Mouse (Mus musculus): ENCODE data around the gene Tmem223. TPM values are rescaled to one million over a fixed set of nuclear protein-coding genes. Genes with fewer than 3 reads are reported as not detected.
"Not testable (repeated sequence)": the region's sequence is repeated elsewhere in the genome, so short reads cannot be mapped to it uniquely, and the experiment has no call there.

The Tmem223 gene
- polyA plus RNA-seq, 1 experiment from 2014 or later: 270 TPM

DNA sequence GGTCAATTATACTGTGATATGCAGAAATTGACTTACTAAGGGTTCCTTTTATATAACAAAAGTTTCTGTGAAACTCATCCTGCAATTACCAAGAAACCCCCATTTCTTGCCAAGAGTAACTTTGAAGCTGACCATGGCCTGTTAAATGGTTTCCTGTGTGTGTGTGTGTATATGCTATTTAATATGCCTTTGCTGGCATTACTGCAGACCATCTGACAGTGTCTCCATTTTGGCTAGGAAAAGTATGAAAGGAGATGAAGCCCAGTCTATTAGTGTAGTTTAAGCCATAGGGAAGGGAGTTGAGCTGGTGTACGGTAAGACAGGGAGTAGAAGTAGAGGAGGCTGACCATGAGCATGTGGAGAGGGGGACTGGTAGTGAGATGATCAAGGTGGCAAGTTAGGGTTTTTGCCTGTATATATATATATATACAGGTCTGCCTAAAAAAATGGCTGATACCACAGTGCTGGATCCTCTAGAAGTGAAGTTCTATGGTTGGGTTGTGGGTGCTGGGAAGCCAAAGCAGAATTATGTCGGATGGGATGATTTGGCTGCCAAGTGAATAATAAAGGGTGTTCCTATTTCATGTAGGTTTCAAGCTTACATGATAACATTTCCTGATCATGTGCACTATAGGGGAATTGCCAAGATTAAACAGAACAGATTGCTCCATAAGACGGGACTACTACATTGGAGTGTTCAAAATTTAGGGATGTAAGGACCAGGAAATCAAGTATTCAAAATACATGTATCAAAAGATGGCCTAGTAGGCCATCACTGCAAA lies 44.0 kb upstream of the Tmem223 start:
- H3K4me3 ChIP-seq (replicated peaks; ENCODE audit: low read depth, low read length): no peak overlapping the region
- H3K9ac ChIP-seq (replicated peaks; ENCODE audit: low read length): no peak overlapping the region
- peaks cover 27% of the 10 kb centered on the region for H3K4me1 ChIP-seq (ENCODE audit: control insufficient read depth, insufficient read depth, low read length)
- no peak for ATAC-seq (ENCODE audit: low FRiP score, low TSS enrichment)
- H3K27me3 ChIP-seq (ENCODE audit: control insufficient read depth, insufficient read depth, low read length): no peaks in the 10 kb centered on the region
- no peak overlapping the region for H3K4me2 ChIP-seq (ENCODE audit: low read length)
- WGBS: 19% methylated on average over 3 of the region's 3 CpGs
- no peak overlapping the region for H3K27ac ChIP-seq (replicated peaks; ENCODE audit: low read depth, low read length)
- H3K9me3 ChIP-seq (ENCODE audit: control insufficient read depth, low read length): no peaks in the 10 kb centered on the region
- H3K36me3 ChIP-seq (ENCODE audit: control insufficient read depth, insufficient read depth, low read length): peaks cover 28% of the 10 kb centered on the region
- DNase-seq: no peak

DNA sequence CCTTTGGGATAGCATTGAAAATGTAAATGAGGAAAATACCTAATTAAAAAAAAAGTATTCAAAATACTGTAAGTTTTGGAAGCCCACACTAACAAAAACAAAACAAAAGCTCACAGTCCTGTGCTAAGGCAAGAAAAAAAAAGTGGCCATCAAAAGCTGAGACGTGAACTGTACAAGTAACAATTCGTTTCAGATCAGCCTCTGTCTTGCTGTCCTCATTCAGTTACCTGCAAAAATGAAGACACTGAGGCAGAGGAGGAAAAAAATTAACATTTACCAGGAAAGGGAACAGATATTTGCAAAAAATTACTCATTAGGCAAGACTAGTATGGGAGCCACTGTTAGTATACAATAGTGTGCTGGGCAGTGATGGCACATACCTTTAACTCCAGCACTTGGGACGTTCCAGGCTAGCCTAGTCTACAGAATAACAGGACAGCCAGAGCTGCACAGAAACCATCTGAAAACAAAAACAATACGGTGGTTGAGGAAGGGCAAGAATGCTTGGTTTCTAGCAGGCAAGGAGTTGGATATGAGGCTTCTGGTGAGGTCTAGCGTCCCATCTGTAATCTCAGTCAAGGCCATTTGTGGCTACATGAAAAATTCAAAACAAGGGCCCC lies 43.2 kb upstream of the Tmem223 start:
- peaks cover 28% of the 10 kb centered on the region for H3K36me3 ChIP-seq (ENCODE audit: control insufficient read depth, insufficient read depth, low read length)
- H3K27ac ChIP-seq (replicated peaks; ENCODE audit: low read depth, low read length): no peak overlapping the region
- 37% methylated on average over 5 of the region's 5 CpGs for WGBS
- no peak overlapping the region for H3K9ac ChIP-seq (replicated peaks; ENCODE audit: low read length)
- no peaks in the 10 kb centered on the region for H3K27me3 ChIP-seq (ENCODE audit: control insufficient read depth, insufficient read depth, low read length)
- ATAC-seq (ENCODE audit: low FRiP score, low TSS enrichment): no peak
- no peak overlapping the region for H3K4me3 ChIP-seq (replicated peaks; ENCODE audit: low read depth, low read length)
- H3K9me3 ChIP-seq (ENCODE audit: control insufficient read depth, low read length): no peaks in the 10 kb centered on the region
- no peak for DNase-seq
- peaks cover 19% of the 10 kb centered on the region for H3K4me1 ChIP-seq (ENCODE audit: control insufficient read depth, insufficient read depth, low read length)
- H3K4me2 ChIP-seq (ENCODE audit: low read length): no peak overlapping the region

DNA sequence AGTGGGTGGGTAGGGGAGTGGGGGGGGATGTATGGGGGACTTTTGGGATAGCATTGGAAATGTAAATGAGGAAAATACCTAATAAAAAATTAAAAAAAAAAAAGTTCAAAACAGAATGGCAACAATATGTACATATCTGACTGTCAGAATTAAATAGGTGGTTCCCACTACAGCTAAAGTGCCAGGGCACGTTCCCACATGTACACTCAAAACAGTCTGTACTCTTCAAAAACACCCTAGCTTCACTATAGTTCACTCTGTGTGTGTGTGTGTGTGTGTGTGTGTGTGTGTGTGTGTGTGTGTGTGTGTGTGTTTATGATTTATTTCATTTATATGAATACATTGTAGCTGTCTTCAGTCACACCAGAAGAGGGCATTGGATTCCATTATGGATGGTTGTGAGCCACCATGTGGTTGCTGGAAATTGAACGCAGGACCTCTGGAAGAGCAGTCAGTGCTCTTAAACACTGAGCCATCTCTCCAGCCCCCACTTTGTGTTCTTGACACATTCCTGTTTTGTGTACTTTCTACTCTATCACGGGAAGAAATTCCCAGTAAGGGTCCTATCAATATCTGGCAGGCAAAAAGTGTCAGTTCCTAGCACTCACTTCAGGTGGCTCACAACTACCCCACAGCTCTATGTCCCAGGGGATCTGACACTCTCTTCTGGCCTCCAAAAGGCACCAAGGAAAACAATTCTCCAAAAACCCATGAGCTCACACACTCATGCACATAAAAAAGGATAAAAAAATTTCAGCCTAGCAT lies 42.3 kb upstream of the Tmem223 start:
- not testable (repeated sequence) for ATAC-seq (ENCODE audit: low FRiP score, low TSS enrichment); H3K27ac ChIP-seq (replicated peaks; ENCODE audit: low read depth, low read length); H3K4me3 ChIP-seq (replicated peaks; ENCODE audit: low read depth, low read length); H3K9ac ChIP-seq (replicated peaks; ENCODE audit: low read length); H3K27me3 ChIP-seq (ENCODE audit: control insufficient read depth, insufficient read depth, low read length); H3K4me2 ChIP-seq (ENCODE audit: low read length); DNase-seq; H3K9me3 ChIP-seq (ENCODE audit: control insufficient read depth, low read length)
- Histone ChIP-seq H3K4me1 (ENCODE audit: control insufficient read depth, insufficient read depth, low read length) (peaks cover 19% of the 10 kb centered on the region), H3K36me3 (ENCODE audit: control insufficient read depth, insufficient read depth, low read length) (peaks cover 28% of the 10 kb centered on the region)
- 57% methylated on average over 3 of the region's 3 CpGs for WGBS

DNA sequence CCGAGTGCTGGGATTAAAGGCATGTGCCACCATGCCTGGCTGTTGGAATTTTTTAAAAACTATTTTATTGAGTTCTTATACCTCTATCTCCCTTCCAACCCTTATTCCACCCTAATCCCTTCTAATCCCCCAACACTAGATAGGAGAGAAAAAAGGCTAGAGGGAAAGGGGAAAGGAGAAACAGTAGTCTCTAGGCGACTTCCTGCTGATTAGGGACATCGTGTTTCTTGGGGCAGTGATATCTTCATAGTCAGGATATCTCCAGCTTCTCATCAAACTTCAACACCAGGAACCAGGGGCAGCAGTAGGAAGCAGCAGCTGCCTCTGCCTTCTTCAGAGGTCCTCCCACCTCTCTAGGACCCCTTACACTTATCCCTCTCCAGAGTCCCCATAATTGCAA lies 36.5 kb upstream of the Tmem223 start:
- peaks cover 15% of the 10 kb centered on the region for H3K36me3 ChIP-seq (ENCODE audit: control insufficient read depth, insufficient read depth, low read length)
- no peak for DNase-seq
- no peak overlapping the region for H3K27ac ChIP-seq (replicated peaks; ENCODE audit: low read depth, low read length)
- H3K9me3 ChIP-seq (ENCODE audit: control insufficient read depth, low read length): no peaks in the 10 kb centered on the region
- H3K27me3 ChIP-seq (ENCODE audit: control insufficient read depth, insufficient read depth, low read length): no peaks in the 10 kb centered on the region
- no peak overlapping the region for H3K4me3 ChIP-seq (replicated peaks; ENCODE audit: low read depth, low read length)
- no peak overlapping the region for H3K9ac ChIP-seq (replicated peaks; ENCODE audit: low read length)
- WGBS: 85% methylated on average over 3 of the region's 3 CpGs
- H3K4me1 ChIP-seq (ENCODE audit: control insufficient read depth, insufficient read depth, low read length): 0 out of 2 replicates have a peak, but pooled peaks cover 3% of the 10 kb centered on the region
- ATAC-seq (ENCODE audit: low FRiP score, low TSS enrichment): no peak
- H3K4me2 ChIP-seq (ENCODE audit: low read length): no peak overlapping the region

DNA sequence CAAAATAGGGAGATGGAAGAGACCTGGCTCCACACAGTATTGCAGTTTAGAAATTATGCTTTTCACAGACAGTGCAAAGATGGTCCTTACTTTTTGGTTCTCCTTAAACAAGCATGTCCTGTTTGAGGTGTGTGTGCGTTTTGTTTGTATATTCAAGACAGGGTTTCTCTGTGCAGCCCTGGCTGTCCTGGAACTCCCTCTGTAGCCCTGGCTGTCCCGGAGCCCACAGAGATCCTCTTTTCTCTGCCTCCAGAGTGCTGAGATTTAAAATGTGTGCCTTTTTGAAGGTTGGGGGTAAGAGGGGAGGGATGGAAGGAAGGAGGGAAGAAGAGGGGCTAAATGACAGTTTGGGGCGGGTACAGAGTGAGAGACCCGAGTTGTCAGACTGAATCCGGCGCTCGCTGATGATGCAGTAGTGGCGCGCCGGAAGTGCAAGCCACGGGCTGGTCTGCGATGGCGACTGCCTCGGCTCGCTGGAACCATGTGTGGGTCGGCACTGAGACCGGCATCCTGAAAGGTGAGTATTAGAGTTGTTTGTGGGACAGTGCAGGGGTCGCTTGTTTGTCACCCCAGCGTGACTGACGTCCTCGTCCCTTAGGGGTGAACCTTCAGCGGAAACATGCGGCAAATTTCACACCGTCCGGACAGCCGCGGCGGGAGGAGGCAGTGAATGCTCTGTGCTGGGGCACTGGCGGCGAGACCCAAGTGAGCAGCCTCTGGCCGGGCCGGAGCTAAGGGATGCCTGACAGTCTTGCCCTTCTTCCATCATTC lies 35.2 kb upstream of the Tmem223 start, which contains the start of gene Wdr74:
Wdr74 (plus strand) TSS at position 439 of the 771 bp plus-strand sequence.
- under 1% methylated on average over 32 of the region's 32 CpGs for WGBS
- Histone ChIP-seq H3K36me3 (ENCODE audit: control insufficient read depth, insufficient read depth, low read length) (peaks cover 28% of the 10 kb centered on the region), H3K27me3 (ENCODE audit: control insufficient read depth, insufficient read depth, low read length) (no peaks in the 10 kb centered on the region), H3K4me3 (replicated peaks; ENCODE audit: low read depth, low read length) (peak within 1 kb of the TSS; percentile 82), H3K27ac (replicated peaks; ENCODE audit: low read depth, low read length) (peak within 1 kb of the TSS; percentile 81), H3K4me2 (ENCODE audit: low read length) (peak within 1 kb of the TSS; percentile 68), H3K9me3 (ENCODE audit: control insufficient read depth, low read length) (no peaks in the 10 kb centered on the region), H3K9ac (replicated peaks; ENCODE audit: low read length) (peak within 1 kb of the TSS; percentile 57), H3K4me1 (ENCODE audit: control insufficient read depth, insufficient read depth, low read length) (peaks cover 5% of the 10 kb centered on the region)
- peak; percentile 97 for DNase-seq
- ATAC-seq (ENCODE audit: low FRiP score, low TSS enrichment): peak; percentile 94

DNA sequence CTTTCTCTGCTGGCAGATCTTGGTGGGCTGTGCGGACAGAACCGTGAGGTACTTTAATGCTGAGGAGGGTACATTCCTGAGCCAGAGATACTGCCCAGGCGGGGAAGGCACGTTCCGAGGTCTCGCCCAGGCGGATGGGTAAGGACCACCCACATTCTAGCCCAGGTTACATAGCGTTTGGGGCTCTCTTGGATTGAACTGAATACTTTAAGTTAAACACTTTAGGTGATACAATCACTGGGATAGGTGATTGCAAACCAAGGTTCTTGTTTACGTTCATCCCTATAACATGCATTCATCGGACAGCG lies 34.7 kb upstream of the Tmem223 start:
- peak; percentile 39; the same call in 1 of the 2 replicates for ATAC-seq (ENCODE audit: low FRiP score, low TSS enrichment)
- no peak overlapping the region for H3K27ac ChIP-seq (replicated peaks; ENCODE audit: low read depth, low read length)
- H3K4me2 ChIP-seq (ENCODE audit: low read length): peak overlapping the region; percentile 68
- peak overlapping the region; percentile 57 for H3K9ac ChIP-seq (replicated peaks; ENCODE audit: low read length)
- H3K27me3 ChIP-seq (ENCODE audit: control insufficient read depth, insufficient read depth, low read length): no peaks in the 10 kb centered on the region
- WGBS: 3% methylated on average over 11 of the region's 11 CpGs
- no peaks in the 10 kb centered on the region for H3K9me3 ChIP-seq (ENCODE audit: control insufficient read depth, low read length)
- H3K4me3 ChIP-seq (replicated peaks; ENCODE audit: low read depth, low read length): peak overlapping the region; percentile 82
- H3K4me1 ChIP-seq (ENCODE audit: control insufficient read depth, insufficient read depth, low read length): peaks cover 11% of the 10 kb centered on the region
- no peak for DNase-seq
- H3K36me3 ChIP-seq (ENCODE audit: control insufficient read depth, insufficient read depth, low read length): peaks cover 29% of the 10 kb centered on the region

DNA sequence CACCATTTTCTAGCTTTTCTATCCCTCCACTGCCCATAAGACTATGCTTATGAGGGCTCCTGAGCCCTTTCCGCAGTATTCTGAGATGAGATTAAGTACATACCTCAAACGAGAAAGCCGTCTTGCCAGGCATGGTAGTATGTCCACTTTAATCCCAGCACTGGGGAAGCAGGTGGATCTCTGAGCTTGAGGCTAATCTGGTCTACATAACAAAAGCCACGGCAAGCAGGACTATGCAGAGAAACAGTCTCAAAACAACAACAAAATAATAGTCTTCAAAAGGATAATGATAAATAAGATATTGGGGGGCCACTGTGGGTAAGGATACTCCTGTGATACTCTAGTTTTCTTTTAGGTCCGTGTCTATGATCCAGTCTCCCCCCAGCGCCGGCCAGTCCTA lies 31.9 kb upstream of the Tmem223 start:
- no peak overlapping the region for H3K4me2 ChIP-seq (ENCODE audit: low read length)
- 89% methylated on average over 7 of the region's 7 CpGs for WGBS
- no peak overlapping the region for H3K4me3 ChIP-seq (replicated peaks; ENCODE audit: low read depth, low read length)
- peaks cover 35% of the 10 kb centered on the region for H3K36me3 ChIP-seq (ENCODE audit: control insufficient read depth, insufficient read depth, low read length)
- ATAC-seq (ENCODE audit: low FRiP score, low TSS enrichment): no peak
- peaks cover 19% of the 10 kb centered on the region for H3K4me1 ChIP-seq (ENCODE audit: control insufficient read depth, insufficient read depth, low read length)
- H3K9ac ChIP-seq (replicated peaks; ENCODE audit: low read length): no peak overlapping the region
- H3K27me3 ChIP-seq (ENCODE audit: control insufficient read depth, insufficient read depth, low read length): no peaks in the 10 kb centered on the region
- no peak for DNase-seq
- H3K9me3 ChIP-seq (ENCODE audit: control insufficient read depth, low read length): no peaks in the 10 kb centered on the region
- H3K27ac ChIP-seq (replicated peaks; ENCODE audit: low read depth, low read length): no peak overlapping the region

DNA sequence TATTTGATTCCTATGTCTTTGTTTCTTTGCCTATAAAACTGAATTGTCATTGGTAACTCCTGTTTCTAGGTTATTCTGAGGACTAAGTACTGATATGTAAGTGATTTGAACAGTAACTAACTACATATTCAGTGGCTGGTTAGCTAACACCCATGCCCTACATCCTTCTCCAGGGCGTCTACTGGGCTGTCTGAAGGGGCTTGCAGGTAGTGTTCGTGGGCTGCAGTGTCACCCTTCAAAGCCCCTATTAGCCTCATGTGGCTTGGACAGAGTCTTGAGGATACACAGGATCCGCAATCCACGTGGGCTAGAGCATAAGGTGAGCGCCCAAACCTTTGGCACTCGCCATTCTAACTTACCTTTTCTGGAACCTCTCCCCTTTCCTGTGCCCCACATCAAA lies 31.1 kb upstream of the Tmem223 start:
- H3K9ac ChIP-seq (replicated peaks; ENCODE audit: low read length): no peak overlapping the region
- no peaks in the 10 kb centered on the region for H3K27me3 ChIP-seq (ENCODE audit: control insufficient read depth, insufficient read depth, low read length)
- WGBS: 92% methylated on average over 6 of the region's 6 CpGs
- ATAC-seq (ENCODE audit: low FRiP score, low TSS enrichment) (no peak), DNase-seq (no peak)
- peaks cover 40% of the 10 kb centered on the region for H3K36me3 ChIP-seq (ENCODE audit: control insufficient read depth, insufficient read depth, low read length)
- H3K9me3 ChIP-seq (ENCODE audit: control insufficient read depth, low read length): no peaks in the 10 kb centered on the region
- H3K4me1 ChIP-seq (ENCODE audit: control insufficient read depth, insufficient read depth, low read length): peaks cover 19% of the 10 kb centered on the region
- no peak overlapping the region for H3K27ac ChIP-seq (replicated peaks; ENCODE audit: low read depth, low read length)
- no peak overlapping the region for H3K4me3 ChIP-seq (replicated peaks; ENCODE audit: low read depth, low read length)
- H3K4me2 ChIP-seq (ENCODE audit: low read length): no peak overlapping the region

Measured in midbrain, embryonic 14.5 days (tissue).